Mouse (Mus musculus): Measurements from ENCODE around the gene Efcab14. TPM values are rescaled to one million over a fixed set of nuclear protein-coding genes. Genes with fewer than 3 reads are reported as not detected.

Efcab14 gene
- total and polyA plus RNA-seq, 3 experiments, result 20.4 to 40.1 (median 38.7) TPM

DNA sequence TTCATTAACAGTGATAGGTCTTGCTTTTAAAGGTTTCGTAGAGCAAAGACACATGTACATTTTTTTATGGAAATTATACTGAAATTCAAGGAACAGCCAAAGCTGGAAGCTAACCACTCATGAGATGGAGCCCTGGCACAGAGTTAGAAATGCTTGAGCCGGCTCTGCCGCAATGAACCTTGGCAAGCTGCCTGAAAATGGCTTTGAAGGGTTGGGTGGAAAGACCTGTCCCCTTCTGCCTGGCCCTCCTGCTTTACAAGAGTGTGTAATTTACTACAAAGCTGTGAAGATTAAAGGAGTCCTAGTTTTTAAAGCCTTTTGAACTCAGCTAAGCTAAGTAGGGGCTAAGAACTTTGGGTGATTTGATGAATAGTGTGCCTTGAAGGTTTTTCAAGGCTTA lies 23.7 kb downstream of the Efcab14 start:
- WGBS, result 49% methylated on average over 3 of the region's 3 CpGs
- TF ChIP-seq EP300 (IDR thresholded peaks at IDR 0.05; ENCODE audit: insufficient read depth, low read depth, low read length) (no peak), POLR2A (IDR thresholded peaks at IDR 0.05; ENCODE audit: insufficient read depth, low read depth, low read length) (no peak)
- Histone ChIP-seq H3K27ac (no peak overlapping the region), H3K4me3 (no peak overlapping the region), H3K9ac (ENCODE audit: low read depth, low read length) (no peak overlapping the region), H3K36me3 (ENCODE audit: control insufficient read depth, insufficient read depth, low read length) (no peaks in the 10 kb centered on the region; the same call in 1 of the 2 replicates), H3K27me3 (ENCODE audit: control insufficient read depth, insufficient read depth, low read length) (no peaks in the 10 kb centered on the region), H3K4me1 (ENCODE audit: control insufficient read depth, insufficient read depth, low read length) (no peaks in the 10 kb centered on the region; the same call in 1 of the 2 replicates), H3K79me2 (replicated peaks; ENCODE audit: control insufficient read depth, insufficient read depth, low read length) (no peaks in the 10 kb centered on the region)
- intact Hi-C loops (cut with DNase I), result no loop called here
- DNase-seq, result peak in 1 of 2 experiments; percentile 13

- Histone ChIP-seq H3K4me3 (no peak overlapping the region), H3K36me3 (ENCODE audit: control insufficient read depth, insufficient read depth, low read length) (no peaks in the 10 kb centered on the region; the same call in 1 of the 2 replicates), H3K27me3 (ENCODE audit: control insufficient read depth, insufficient read depth, low read length) (no peaks in the 10 kb centered on the region), H3K27ac (no peak overlapping the region), H3K79me2 (replicated peaks; ENCODE audit: control insufficient read depth, insufficient read depth, low read length) (no peaks in the 10 kb centered on the region), H3K4me1 (ENCODE audit: control insufficient read depth, insufficient read depth, low read length) (no peaks in the 10 kb centered on the region; the same call in 1 of the 2 replicates), H3K9ac (ENCODE audit: low read depth, low read length) (no peak overlapping the region)
- DNase-seq, result no peak
- TF ChIP-seq EP300 (IDR thresholded peaks at IDR 0.05; ENCODE audit: insufficient read depth, low read depth, low read length) (no peak), POLR2A (IDR thresholded peaks at IDR 0.05; ENCODE audit: insufficient read depth, low read depth, low read length) (no peak), CTCF (IDR thresholded peaks at IDR 0.05) (no peak)
- intact Hi-C loops (cut with DNase I), result no loop called here
- WGBS, result 94% methylated on average over 11 of the region's 11 CpGs
Observed at GRCm38 (mm10) chr4:115764581-115764980, 27.0 kb downstream of the Efcab14 start.

DNA sequence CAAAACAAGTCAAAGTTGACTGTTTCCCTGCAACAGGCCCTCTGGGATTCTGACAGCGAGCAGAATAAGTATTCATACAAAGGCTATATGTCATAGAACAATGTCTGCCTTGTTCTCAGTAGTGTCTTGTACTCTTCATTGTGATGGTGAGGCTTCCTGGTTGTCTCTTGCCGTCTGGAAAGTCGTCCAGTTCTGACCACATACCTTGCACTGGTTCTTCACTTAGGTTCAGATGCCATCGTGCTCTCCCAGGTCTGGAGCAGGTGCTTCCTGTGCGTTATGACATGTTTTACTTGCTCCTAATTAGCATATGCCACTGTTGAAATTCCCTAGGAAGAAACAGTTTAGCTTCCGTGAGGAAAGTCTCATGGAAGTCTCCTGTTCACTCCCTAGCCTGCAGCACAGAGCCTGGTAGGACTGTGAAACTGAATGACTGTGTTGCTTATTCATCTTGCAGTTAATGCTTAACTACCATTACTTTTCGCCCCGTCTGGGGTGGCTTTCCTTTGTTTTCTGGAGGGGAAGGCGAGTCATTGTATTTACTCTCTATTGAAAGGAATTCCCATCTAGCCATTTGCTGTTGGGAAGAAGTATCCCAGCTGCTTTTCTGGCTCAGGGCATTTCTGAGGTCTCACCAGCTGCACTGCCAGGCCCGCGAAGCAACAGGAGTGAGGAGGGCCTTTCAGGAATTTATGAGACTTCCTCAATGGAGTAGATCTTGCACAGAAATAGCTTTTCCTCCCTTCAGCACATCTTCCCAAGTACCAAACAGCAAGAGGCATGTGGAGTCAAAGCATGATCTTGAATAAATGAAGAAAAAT lies 30.3 kb downstream of the Efcab14 start:
- H3K79me2 ChIP-seq (replicated peaks; ENCODE audit: control insufficient read depth, insufficient read depth, low read length), result no peaks in the 10 kb centered on the region
- TF ChIP-seq CTCF (IDR thresholded peaks at IDR 0.05), result no peak
- TF ChIP-seq EP300 (IDR thresholded peaks at IDR 0.05; ENCODE audit: insufficient read depth, low read depth, low read length), result no peak
- no peak for TF ChIP-seq POLR2A (IDR thresholded peaks at IDR 0.05; ENCODE audit: insufficient read depth, low read depth, low read length)
- intact Hi-C loops (cut with DNase I), result no loop called here

DNA sequence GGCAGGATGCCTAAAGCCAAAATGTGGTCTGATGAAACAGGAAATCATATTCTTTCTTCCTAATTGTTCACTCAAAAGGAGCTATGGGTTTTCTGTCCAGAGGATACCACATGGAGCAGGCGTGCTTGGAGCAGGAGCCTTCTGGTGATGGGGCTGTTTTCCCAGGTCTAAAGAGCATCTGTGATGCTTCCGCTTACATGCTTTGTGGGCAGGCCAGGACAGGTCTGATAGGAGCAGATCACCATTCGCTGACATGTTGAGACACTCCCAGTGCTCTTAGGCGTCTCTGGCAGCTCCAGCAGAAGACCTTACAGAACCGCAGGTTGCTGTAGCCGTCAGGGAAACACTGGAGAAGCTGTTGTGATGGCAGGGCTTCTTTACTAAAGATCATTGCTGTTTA lies 37.5 kb downstream of the Efcab14 start:
- intact Hi-C loops (cut with DNase I), result no loop called here

More for the DNA sequence above, 30.3 kb downstream of the Efcab14 start:
- H3K9ac ChIP-seq (ENCODE audit: low read depth, low read length), result no peak overlapping the region
- DNase-seq, result no peak
- H3K4me1 ChIP-seq (ENCODE audit: control insufficient read depth, insufficient read depth, low read length), result no peaks in the 10 kb centered on the region
- H3K27me3 ChIP-seq (ENCODE audit: control insufficient read depth, insufficient read depth, low read length), result no peaks in the 10 kb centered on the region
- no peak overlapping the region for H3K27ac ChIP-seq
- no peak overlapping the region for H3K4me3 ChIP-seq
- H3K36me3 ChIP-seq (ENCODE audit: control insufficient read depth, insufficient read depth, low read length), result no peaks in the 10 kb centered on the region; the same call in 1 of the 2 replicates
- 72% methylated on average over 11 of the region's 11 CpGs for WGBS

GRCm38 (mm10) chr4:115777627-115778026 lies 40.1 kb downstream of the Efcab14 start:
- WGBS, result 77% methylated on average over 2 of the region's 2 CpGs
- Histone ChIP-seq H3K4me3 (no peak overlapping the region), H3K27me3 (ENCODE audit: control insufficient read depth, insufficient read depth, low read length) (no peaks in the 10 kb centered on the region), H3K36me3 (ENCODE audit: control insufficient read depth, insufficient read depth, low read length) (no peaks in the 10 kb centered on the region; the same call in 1 of the 2 replicates), H3K27ac (no peak overlapping the region), H3K79me2 (replicated peaks; ENCODE audit: control insufficient read depth, insufficient read depth, low read length) (no peaks in the 10 kb centered on the region), H3K4me1 (ENCODE audit: control insufficient read depth, insufficient read depth, low read length) (no peaks in the 10 kb centered on the region; the same call in 1 of the 2 replicates), H3K9ac (ENCODE audit: low read depth, low read length) (no peak overlapping the region)
- intact Hi-C loops (cut with DNase I), result no loop called here
- TF ChIP-seq CTCF (IDR thresholded peaks at IDR 0.05) (no peak), EP300 (IDR thresholded peaks at IDR 0.05; ENCODE audit: insufficient read depth, low read depth, low read length) (no peak), POLR2A (IDR thresholded peaks at IDR 0.05; ENCODE audit: insufficient read depth, low read depth, low read length) (no peak)
- DNase-seq, result no peak

More for the DNA sequence above, 37.5 kb downstream of the Efcab14 start:
- DNase-seq, result no peak
- no peaks in the 10 kb centered on the region for H3K27me3 ChIP-seq (ENCODE audit: control insufficient read depth, insufficient read depth, low read length)
- TF ChIP-seq CTCF (IDR thresholded peaks at IDR 0.05) (no peak), EP300 (IDR thresholded peaks at IDR 0.05; ENCODE audit: insufficient read depth, low read depth, low read length) (no peak), POLR2A (IDR thresholded peaks at IDR 0.05; ENCODE audit: insufficient read depth, low read depth, low read length) (no peak)
- 83% methylated on average over 6 of the region's 6 CpGs for WGBS
- no peaks in the 10 kb centered on the region for H3K4me1 ChIP-seq (ENCODE audit: control insufficient read depth, insufficient read depth, low read length)
- no peak overlapping the region for H3K4me3 ChIP-seq
- no peaks in the 10 kb centered on the region for H3K79me2 ChIP-seq (replicated peaks; ENCODE audit: control insufficient read depth, insufficient read depth, low read length)
- H3K9ac ChIP-seq (ENCODE audit: low read depth, low read length), result no peak overlapping the region
- no peaks in the 10 kb centered on the region; the same call in 1 of the 2 replicates for H3K36me3 ChIP-seq (ENCODE audit: control insufficient read depth, insufficient read depth, low read length)
- no peak overlapping the region for H3K27ac ChIP-seq

DNA sequence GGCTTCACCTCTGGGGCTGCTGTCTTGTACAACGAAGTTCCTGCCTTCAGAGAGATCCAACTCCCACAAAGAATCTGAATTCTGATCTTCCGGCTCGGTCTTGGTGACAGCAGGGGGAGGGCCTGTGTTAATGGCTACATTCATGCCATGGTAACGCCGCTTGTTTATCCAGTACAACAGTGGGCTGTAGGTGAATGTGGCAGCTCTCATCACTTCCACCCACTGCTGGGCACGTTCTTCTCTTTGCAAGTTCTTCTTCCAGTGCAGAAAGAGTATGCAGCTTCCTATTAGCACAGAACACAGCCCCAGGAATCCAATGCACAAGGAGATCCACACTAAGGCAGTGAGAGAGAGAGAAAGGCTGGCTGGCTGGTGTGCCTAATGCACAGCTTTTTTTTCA lies 42.7 kb downstream of the Efcab14 start:
- Histone ChIP-seq H3K27ac (no peak overlapping the region), H3K4me1 (ENCODE audit: control insufficient read depth, insufficient read depth, low read length) (peaks cover 2% of the 10 kb centered on the region), H3K4me3 (no peak overlapping the region), H3K27me3 (ENCODE audit: control insufficient read depth, insufficient read depth, low read length) (no peaks in the 10 kb centered on the region), H3K79me2 (replicated peaks; ENCODE audit: control insufficient read depth, insufficient read depth, low read length) (no peaks in the 10 kb centered on the region), H3K36me3 (ENCODE audit: control insufficient read depth, insufficient read depth, low read length) (no peaks in the 10 kb centered on the region; the same call in 1 of the 2 replicates), H3K9ac (ENCODE audit: low read depth, low read length) (no peak overlapping the region)
- TF ChIP-seq CTCF (IDR thresholded peaks at IDR 0.05) (no peak), EP300 (IDR thresholded peaks at IDR 0.05; ENCODE audit: insufficient read depth, low read depth, low read length) (no peak), POLR2A (IDR thresholded peaks at IDR 0.05; ENCODE audit: insufficient read depth, low read depth, low read length) (no peak)
- intact Hi-C loops (cut with DNase I), result no loop called here
- WGBS, result 35% methylated on average over 6 of the region's 6 CpGs
- DNase-seq, result no peak

Measured in heart, adult 2 months (tissue).